Mouse (Mus musculus): Measurements from ENCODE around the gene Zfc3h1.

Zfc3h1 gene

DNA sequence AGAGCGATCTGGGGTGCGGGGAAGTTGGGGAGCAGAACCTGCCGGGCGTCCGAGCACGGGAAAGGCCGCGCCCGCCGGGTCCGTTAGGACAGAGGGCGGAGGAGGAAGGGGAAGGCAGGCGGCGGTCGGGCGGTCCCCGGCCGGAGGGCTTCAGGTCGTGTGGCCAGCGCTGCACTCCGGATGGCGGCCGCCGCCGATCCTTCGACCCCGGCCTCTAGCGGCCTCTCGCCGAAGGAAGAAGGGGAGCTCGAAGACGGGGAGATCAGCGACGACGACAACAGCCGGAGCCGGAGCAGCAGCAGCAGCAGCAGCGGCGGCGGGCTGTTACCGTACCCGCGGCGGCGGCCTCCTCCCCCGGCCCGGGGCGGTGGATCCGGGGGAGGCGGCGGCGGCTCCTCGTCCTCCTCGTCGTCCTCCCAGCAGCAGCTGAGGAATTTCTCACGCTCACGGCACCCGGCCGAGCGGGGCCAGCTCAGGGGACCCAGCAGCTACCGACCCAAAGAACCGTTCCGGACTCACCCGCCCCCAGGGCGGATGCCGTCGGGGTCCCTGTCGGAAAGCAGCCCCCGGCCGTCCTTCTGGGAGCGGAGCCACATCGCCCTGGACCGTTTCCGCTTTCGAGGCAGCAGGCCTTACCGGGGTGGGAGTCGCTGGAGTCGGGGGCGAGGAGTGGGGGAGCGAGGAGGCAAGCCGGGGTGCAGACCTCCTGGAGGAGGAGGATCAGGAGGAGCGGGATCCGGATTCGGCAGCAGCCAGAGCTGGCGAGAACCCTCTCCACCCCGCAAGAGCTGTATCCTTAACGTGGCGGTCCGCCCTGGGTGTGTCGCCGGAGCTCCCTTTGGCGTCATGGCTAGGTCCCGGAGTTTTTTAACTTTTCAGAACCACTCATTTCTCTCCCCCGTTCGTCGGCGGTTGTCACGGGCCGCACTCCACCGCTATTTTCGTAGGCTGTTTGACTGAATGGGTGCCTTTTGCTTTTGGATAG, 551 bp downstream of the Zfc3h1 start:
- peak; percentile 64 for DNase-seq

DNA sequence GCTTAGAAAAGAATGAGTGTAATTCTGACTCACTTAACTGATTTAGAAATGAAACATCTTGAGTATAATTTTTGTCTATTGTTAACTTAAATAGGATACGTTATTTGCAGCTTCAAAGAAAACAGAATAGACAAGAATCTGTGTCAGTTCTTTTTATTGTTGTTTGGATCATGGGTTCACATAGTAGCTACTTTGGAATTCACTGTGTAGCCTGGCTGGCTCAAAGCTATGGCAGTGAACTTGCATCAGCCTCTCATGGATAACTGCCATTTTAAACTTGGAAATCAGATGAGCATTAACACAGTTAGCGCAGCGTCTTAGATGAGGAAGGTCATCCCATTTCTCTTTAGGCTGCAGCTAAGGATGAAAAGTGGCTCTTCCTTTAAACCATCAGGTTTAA, 3.1 kb downstream of the Zfc3h1 start:
- no peak for DNase-seq

- DNase-seq: no peak
These were observed 6.3 kb downstream of the Zfc3h1 start for GRCm38 (mm10) chr10:115391076-115391475.

GRCm38 (mm10) chr10:115391896-115392295, 7.1 kb downstream of the Zfc3h1 start:
- DNase-seq: no peak

DNA sequence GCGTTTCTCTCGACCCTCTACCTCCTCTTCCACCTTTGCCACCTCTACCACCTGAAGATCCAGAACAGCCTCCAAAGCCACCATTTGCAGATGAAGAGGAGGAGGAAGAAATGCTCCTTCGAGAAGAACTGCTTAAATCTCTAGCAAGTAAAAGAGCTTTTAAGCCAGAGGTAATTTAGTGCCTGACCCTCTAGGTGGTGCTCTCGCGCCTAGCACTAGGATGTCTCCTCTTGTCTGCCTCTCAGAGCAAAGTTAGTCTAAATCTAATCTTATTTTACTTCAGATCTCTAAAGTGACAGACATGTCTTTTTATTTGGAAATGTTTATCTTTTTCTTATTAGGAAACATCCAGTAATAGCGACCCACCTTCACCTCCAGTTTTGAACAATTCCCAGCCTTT, 21.6 kb downstream of the Zfc3h1 start:
- peak; percentile 42 for DNase-seq

DNA sequence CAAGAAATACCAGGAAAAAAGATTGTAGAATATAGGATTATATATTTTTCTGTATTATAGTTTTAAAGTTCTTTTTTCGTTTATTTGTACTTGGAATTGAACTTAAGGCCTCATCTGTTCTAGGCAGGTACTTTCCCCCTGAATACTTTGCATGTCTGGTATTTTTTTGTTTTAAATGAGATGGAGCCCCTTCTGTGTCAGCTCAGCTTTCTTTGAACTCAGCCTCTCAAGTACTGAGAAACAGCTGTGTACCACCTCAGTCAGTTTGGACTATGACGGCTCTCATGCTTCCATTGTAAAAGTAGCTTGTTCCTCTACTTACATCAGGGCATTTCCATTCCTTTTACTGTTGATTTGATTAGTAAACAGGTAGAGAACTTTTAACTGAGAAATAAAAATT, 28.7 kb downstream of the Zfc3h1 start:
- DNase-seq: no peak

- no peak for DNase-seq
These were observed 29.3 kb downstream of the Zfc3h1 start for GRCm38 (mm10) chr10:115414056-115414455.

GRCm38 (mm10) chr10:115421976-115422375, 37.2 kb downstream of the Zfc3h1 start:
- DNase-seq: no peak

DNA sequence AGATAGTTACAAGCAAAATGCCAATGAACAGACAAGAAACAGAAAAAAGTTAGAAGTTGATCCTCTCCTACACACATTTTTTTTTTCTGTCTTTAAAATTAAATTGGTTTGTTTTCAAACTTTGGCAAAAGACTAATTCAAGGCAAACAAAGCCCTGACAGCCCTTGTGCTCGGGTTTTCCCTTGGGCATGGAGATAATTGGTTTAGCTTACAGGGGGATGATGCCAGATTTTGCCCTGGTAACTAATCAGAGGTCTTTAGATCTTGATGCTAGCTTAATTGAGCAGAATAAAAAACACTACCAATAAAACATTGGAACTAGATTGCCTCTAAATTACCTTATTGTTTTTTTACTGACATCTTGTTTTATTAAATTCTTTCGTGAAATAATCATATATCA, 40.6 kb downstream of the Zfc3h1 start:
- DNase-seq: no peak

DNA sequence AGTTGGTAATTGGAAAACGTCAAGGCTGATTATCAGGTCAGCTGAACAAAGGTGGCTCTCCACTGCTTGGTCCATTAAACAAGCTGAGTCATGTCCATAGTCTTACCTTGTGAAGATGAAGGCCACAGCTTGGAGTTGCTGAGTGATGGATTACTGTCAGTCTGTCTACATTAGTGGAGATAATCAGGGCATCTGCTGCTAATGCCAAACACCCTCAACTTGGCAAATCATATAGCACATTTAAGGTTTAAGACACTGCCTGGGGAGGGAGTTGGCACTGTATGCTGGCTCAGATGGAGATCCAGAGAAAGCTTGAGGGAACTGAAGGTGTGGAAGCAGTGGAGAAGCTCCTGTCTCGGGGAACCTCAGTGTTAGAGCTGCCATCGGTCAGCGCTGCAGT, 52.5 kb downstream of the Zfc3h1 start:
- no peak for DNase-seq

- no peak for DNase-seq
These were observed 63.9 kb downstream of the Zfc3h1 start for GRCm38 (mm10) chr10:115448614-115449013.

DNA sequence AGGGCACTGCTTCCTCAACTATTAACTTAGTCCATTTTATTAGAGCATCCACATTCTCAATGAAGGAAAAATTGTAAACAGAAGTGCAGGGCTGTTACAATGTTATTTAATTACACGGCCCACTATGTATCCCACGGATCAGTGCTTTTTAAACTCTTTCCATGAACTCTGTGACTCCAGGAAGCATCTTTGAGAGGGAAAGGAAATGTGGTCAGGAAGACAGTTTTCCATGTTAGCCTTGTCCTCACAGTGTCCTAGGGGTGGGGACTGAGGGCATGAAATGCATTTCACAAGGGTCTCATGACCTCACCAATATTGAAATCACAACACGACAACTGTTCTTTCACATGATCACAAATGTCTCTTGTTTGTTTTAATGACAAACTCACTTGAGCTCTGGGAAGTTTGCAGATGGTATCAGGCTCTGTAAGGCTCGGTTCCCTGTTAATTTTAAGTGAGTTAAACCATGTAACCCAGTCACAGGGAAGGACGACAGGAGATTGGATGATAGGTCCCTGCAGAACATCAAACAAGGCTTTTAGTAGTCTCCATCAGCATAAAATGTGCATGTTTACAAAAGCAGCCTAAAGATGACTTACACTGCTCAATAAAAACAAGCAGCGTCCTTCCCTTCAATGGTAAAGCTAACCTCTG, 72.7 kb downstream of the Zfc3h1 start:
- no peak for DNase-seq

DNA sequence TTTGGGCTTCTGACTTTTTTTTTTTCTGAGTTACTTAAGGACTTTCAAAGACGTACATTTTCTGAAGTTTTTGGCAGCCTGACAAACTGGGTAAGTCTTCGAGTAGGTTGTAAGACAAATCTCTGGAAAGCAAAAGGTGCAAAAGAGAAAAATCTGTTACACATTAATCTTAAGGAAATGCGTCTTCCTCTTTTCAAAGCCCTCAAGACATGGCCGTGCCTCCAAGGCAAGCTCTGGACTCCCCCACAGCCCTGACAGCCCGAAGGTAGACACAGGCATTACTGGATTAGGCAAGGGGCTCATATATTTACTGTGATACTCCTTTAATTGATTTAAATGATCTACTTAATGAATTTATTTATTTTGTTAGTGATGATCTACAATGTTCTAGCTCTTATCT, 77.9 kb downstream of the Zfc3h1 start:
- no peak for DNase-seq

DNA sequence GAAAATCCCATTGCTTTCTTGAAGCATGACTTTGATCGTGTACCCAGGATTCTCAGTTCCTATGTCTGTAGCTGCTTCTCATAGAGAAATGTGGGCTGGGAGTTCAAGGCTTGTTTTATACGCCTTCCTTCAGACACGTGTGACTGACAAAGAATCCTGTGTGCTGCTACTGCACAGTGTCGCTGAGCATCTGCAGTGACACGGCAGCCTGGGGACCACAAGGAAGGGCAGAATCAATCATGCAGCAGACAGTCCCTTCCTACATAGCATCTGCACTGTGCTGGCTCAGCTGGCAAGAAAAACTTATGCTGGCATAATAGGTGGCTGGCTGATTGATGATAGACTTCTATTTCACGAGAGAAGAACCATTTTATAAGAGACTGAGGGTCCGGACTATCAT, 80.3 kb downstream of the Zfc3h1 start:
- DNase-seq: no peak

- no peak for DNase-seq
These were observed 81.0 kb downstream of the Zfc3h1 start for GRCm38 (mm10) chr10:115465778-115466177.

DNA sequence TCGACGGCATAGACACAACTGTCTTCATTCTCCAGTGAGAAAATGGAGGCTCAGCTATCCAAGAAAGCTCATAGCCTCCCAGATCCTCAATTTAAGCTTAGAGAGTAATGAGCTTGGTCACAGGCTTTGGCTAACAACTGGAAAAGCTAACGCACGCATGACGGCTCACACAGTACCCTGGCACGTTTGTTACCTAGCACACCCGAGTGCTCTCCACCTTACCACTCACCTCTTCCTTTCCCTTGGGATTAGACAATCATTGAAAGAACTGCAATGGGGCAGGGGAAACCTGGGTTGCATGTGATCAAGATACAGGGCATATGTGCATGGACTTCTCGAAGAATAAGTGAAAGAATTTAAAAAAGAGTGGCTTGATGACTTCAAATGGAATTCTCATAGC, 83.2 kb downstream of the Zfc3h1 start:
- DNase-seq: no peak

DNA sequence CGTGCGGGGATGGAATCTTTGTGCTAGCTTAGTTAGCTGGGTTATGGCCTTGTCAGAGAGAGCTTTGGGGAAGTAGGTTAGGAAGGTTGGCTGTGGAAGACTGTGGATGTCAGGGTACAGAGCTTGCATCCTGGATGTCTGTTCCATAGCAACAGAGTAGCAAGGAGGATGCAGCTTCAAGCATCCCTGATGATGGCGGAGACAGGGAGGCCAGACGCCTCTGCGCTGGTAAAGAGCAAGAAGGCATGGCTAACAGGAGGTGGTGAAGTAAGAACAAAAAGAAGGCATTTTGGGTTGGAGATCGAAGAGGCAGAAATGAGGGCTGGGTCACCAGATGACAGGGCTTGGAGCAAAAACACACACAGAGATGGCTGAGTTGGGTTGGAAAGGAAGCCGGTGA, 83.9 kb downstream of the Zfc3h1 start:
- DNase-seq: no peak

DNA sequence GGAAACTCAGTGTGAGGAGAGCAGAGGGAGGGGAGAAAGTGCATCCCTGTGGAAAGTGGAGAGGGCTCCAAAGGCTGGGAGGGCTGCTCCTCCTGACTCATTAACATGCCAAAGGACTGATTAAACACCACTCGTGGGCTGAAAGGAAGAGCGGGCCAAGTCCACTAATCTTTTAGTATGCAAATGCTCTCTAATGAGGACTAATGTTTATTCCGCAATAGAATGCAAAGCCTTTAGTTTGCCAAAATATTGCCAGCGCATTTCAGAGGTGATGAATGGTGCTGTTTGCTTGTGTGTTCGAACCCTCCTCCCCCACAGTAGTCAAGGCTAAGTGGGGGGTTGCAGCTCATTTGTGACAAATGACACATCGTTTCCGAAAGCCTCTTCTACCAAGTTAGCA, 84.3 kb downstream of the Zfc3h1 start:
- DNase-seq: no peak

- peak; percentile 25 for DNase-seq
These were observed 86.0 kb downstream of the Zfc3h1 start for GRCm38 (mm10) chr10:115470621-115471334.

DNA sequence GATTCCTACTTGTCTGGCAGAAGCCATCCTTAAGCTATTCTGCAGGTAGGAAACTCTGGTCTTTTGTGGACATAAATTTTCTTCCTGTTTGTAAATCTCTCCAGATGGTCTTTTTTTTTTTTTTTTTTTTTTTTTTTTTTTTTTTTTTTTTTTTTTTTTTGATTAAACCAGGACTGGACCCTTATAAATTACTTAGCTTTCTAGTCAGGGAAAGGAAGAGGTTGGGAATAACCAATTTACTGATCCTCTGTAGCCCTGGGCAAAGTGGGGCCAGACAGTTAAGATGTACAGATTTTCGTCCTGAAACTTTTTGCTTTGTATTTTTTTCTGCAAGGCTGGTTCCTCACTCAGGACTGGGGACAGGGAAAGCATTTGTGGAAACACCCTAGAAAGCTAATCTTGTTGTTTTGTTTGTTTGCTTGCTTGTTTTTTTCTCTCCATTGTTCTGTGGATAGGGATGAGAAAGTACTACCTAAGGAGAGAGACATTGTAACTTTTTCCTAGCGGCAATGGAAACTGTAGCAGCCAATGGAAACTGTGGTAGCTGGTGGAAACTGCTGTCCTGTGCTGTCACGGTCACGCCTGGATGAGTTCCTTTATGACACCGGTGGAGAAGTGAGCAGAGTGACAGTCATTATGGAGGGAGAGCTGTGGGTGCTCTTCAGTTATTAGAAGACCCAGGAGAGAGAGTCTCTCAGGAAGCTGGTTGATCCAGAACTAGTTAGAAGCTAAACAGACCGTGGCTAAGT, 88.6 kb downstream of the Zfc3h1 start:
- DNase-seq: no peak

GRCm38 (mm10) chr10:115475000-115475550, 90.3 kb downstream of the Zfc3h1 start:
- DNase-seq: no peak

DNA sequence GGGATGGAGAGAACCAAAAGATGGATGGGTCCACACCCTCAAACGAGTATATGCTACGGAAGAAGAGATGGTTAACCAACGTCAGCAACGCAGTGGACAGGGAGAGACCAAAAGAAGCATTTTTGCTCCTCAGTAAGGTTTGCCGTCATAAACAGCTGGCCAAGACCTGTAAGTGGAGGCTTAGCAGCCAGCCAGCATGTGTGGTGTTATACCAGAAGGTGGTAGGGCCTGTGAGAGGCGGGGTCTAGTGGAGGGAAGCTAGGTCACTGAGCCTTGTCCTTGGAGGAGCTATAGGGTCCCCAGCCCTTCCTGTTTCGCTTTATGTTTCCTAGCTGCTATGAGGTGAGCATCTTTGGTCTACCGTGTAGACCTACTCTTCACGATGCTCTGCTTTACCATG, 91.7 kb downstream of the Zfc3h1 start:
- DNase-seq: no peak
